Mouse (Mus musculus): ENCODE measurements around the gene Mrpl46.
A peak's percentile ranks its signal among the peaks of the same experiment; 100 is the strongest.

The Mrpl46 gene

DNA sequence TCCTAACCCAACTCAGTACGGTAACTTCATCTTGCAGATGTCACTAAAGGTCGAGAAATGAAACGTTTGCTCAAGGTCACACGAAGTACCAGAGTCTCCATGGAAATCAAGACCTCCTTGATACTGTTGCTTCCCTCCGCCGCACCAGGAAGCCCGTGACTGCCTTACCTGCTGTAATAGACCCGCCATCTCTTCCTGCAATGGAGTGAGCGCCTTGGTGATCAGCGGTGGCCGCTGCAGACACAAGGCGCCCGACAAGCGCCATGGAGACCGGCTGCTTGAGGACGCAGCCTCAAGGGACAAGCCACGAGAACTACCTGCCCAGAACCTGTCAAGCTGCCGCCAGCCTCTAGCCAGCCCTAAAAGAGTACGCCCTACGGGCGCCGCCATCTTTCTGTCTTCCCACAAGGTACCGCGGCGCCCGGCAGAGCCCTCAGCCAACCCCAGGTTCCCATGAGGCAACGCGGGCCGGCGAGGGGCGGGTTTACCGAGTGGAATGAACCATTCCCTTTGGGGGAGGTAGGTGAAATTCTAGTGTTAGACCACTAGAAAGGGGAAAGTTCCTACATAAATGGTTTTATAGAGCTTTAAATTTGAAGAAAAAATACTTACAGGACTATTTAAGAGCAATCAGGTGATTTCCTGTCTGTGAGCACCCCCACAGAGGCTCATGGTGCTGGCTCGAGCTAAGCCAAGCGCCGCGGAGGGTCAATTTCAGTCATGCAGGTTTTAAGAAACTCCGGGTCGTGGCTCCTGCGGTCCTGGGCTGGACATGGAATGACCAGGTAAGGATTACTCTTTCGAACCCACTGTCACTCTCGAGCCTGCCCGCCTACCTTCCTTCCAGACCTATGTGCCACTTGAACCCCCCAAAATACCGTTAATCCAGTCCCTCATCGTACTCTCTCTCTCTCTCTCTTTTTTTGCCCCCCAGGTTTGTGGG, at the start of gene Mrpl46, which contains the start of gene Mrps11:
Mrpl46 (minus strand) TSS at position 893 of the 943 bp plus-strand sequence.
Mrps11 (plus strand) TSS at position 481 of the 943 bp plus-strand sequence.
- peak; percentile 82 for DNase-seq

DNA sequence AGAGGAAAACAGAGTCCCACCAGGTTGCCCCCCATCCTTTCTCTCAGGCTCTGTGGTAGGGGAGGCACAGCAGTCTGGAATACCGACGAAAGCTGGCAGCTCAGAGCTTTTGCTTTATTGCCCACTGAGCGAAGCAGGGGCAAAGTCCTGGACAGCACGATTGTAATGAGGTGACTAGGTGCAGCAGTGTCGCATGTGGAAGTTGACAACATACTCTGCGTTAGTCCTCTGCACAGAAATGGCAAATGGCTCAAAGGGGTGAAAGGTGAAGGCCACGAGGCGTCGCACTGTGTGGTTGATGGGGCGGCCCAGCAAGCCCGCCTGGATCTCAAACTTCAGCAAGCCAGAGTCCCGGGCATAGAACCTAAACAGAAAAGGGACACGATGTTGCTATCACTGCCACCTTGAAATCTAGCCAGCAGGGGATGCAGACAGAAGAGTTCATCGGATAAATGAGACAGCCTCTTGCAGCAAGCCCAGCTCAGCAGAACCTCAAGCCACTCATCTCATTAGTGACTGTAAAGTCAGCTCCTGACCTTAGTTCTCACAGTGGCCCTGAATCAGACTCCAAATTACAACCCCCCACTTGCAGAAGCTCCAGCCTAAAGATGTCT, 44.5 kb upstream of the Mrpl46 start:
- DNase-seq: no peak

DNA sequence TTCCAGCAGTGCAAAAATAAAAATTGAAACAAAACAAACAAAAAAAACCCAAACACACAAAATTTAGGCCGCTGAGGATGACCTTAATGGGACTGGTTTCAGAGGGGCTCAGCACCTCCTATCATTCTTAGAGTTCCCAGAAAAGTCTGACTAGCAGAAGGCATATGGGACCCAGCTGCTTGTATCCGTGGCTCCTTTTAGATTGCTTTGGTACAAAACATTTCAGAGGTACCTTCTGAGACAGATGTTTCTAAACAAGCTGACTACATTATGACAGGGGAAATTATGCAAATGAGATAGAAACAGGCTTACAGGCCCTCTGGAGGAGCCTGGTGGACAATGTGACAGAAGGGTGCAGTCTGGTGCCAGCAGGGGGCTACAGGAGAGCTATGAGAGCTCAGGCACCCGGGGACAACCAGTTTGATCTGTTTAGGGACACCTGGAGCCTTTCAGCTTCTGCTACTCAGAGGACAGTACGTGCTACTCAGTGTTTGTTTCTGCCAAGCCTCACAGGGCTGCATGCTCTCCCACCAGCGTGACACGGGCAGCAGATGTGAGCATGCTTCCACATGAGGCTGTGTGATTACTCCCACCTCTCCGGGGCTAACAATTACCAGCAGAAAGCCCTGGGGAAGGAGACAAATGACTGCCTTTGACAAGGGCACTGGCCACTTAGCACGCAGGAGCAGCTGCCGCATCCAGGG, 43.5 kb upstream of the Mrpl46 start:
- no peak for DNase-seq

DNA sequence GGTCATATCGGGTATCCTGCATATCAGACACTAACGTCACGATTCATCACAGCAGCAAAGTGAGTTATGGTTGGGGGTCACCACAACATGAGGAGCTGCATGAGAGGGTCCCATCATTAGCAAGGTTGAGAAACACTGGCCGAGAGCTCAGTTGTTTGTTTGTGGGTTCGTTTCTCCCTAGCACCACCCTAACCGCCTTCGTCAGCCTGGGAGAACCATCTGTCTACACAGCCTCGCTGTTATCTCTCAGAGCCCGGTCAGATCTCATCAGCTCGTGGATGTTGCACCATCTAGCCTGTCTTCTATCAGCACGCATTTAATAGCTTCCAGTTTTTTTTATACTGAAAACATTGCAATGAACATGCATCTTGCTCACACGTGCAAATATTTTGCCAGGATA, 35.0 kb upstream of the Mrpl46 start:
- DNase-seq: no peak

DNA sequence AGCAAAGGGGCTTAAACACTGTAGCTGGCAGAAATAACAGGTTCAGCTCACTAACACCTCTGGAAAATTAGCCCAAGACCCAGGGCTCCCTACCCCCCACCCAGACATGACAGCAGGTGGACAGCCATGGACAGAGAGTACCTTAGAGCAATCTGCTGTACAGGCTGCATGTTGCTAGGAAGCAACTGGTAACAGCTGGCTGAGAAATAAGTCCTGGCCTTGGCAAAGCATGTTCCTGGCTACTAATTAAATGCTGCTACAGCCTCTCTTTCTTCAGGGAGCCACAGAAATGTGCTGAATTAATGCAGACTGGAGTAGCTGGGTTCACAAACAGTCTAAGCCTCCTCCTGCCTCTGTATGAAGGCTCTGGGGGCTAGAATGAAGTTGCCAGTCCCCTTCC, 31.4 kb upstream of the Mrpl46 start:
- peak; percentile 70 for DNase-seq

DNA sequence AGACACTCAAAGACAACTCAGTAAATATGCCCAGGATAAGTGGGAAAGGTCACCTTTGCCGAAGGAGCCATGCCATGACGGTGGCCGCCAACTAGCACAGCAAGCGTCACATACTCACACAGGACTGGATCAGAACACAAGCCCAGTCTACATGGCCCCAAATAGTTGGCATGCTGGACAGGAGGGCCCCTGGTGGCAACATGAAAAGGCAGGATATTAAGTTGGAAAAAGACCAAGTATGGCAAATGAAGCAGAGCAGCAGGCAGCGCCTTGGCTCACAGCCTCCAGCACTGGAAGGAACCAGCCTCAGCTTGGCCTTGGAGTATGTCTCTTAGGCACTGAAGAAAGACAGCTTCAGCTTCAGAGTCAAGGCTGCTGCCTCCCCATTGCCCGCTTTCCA, 30.5 kb upstream of the Mrpl46 start:
- peak; percentile 62 for DNase-seq

DNA sequence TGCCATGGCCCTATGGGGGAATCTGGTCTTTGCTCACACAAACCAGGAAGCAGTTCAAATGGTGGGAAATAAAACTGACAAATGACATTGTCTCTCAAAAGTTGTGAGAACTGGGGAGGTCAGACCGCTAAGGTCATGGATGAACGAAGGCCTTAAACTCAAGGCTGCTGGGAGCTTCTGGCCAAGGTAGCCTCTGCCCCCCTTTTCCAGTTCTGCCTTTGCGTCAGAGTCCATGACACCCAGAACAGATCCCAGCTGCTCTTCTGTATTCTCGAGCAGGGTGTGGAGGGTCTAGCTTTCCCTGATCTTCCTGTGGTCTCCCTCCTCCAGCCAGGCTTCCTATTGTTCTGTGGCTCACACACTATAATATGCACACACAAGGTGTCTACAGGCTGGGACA, 23.9 kb upstream of the Mrpl46 start:
- DNase-seq: no peak

DNA sequence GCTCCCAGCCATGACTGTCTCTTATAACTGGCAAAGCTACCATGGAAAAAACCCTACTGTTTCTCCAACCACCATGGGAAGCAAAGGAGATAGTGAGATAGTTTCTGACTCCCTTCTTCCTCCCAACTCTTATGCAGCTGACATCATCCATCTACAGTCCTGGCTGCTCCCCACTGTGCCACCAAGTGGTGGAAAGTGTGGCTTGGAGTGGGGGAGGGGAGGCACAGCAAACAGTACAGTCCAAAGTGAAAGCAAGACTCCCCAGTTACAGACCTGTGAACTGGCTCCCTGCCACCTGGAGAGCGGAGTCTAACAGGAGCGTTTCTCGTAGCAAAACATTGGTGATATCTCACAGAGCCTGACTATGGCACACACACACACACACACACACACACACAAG, 20.5 kb upstream of the Mrpl46 start:
- peak; percentile 28 for DNase-seq

DNA sequence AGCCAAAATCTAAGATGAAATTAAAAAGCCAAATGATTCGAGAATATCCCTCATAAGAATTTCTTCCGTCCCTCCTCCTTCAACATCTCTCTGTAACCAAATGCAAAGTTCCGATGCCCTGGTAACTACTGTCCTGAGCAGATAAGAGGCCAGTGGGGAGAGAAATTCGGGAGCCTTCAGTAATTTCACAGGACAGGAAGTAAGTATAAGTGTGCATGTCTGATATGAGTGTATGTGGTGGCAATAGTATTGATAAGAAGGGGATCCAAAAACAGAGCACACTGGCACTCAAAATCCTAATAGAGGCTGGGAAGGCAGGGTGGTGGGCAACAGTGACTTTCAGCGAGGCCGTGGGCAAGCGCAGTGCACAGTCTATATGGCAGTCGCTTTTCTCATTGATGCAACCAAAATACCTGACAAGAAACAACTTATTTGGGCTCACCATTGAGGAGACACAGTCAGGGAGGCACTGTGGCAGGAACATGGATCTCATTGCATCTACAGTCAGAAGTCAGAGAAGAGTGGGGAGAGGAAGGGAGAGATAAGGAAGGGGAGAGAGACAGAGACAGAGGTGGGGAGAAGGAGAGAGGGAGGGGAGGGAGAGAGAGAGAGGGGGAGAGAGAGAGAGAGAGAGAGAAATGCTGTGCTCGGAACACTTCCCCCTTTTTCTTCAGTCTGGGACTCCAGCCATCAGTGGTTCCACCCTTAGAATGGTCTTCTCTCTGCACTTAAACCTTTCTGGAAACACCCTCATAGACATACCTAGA, 16.6 kb upstream of the Mrpl46 start:
- no peak for DNase-seq

DNA sequence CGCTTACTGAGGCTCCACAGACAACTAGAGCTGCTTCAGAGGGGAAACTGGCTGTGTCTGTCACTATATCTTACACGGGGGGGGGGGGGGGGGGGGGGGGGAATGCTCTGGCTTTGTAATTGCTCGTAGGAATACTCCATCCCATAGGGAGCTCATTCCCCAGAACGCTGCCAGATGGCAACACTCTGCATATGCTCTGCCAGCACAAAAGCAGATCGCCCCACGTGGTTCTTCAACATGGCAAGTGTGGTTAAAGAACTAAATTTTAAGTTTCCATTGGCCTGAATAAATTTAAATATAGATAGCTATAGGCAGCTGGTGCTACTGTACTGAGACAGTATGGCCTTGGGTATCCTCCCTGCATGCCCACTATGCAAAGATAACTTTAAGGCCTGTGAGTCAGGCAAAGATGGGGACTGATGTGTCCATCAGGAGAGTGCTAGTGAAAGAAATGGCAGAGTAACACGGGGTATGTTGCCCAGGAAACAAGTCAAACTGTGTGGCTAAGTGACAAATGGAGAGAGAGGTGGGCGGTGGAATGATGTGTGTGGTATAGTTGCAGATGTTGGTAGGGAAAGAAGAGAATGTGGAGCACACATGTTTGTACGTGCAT, 14.6 kb upstream of the Mrpl46 start:
- no peak for DNase-seq

DNA sequence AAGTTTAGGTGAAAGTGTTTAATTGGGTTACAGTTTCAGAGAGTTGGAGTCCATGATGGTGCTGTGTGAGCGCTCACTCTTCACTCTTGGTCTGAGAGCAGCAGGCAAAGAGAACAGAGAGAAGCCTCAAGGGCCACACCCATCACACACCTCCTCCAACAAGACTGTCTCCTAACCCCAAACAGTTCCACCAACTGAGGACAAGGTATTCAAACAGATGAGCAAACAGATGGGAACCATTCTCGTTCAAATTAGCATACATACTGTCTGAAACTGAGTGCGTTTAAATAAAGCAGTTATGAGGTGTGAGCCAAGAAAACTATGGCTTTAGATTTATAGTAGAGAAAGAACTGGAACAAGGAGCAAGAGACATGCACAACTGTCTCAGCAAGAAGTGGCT, 13.3 kb upstream of the Mrpl46 start:
- DNase-seq: no peak

DNA sequence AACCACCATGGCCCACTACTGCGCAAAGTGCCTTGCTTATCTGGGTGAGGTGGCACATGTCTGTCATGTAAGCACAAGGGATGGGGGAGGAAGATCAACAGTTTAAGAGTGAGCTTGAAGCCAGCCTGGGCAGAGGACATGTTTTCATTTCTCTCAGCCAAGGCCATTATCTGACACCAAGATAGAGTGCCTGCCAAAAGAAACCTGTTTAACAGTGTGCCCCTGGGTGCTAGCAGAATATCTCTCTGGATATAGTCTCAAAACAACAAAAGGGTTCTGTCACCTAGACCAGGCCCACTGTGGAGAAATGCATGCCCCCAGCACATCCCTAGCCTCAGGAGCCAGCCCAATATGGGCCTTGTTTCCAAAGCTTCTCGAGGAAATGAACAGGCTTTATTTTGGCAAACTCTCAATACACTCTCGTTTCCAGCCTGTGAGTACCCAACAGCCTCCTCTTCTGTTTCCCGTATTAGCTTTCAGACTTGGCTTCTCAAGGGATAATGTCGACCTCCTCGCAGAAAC, 11.3 kb upstream of the Mrpl46 start:
- DNase-seq: no peak

DNA sequence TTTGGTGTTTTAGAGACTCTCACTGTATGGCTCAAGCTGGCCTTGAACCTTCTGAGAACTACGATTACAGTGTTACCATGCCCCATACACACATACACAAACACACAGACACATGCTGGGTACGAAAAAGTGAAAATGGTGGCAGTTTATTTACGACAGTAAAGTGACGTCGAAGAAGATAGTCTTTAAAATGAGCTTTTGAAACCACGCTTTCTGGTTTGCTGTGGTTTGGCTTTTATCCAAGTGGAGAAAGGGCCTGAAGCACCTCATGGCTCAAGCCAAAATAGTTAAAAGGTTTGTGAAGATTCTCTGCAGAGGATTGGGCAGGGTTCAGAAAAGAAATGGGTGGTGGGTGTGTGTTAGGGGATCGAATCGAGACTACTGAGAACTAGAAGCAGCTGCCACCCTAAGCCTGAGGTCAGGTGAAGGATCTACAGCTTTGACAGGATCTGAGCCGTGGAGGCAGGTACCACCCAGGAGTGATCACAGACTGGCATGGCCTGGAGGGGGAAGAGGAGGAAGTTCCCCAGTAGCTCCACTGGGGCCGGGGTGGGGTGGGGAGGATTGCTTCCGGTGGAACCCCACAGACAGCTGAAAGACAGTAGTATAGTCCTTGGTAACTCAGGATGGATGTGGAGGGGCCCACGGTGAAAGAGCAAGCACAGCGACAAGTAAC, 10.7 kb upstream of the Mrpl46 start:
- no peak for DNase-seq

DNA sequence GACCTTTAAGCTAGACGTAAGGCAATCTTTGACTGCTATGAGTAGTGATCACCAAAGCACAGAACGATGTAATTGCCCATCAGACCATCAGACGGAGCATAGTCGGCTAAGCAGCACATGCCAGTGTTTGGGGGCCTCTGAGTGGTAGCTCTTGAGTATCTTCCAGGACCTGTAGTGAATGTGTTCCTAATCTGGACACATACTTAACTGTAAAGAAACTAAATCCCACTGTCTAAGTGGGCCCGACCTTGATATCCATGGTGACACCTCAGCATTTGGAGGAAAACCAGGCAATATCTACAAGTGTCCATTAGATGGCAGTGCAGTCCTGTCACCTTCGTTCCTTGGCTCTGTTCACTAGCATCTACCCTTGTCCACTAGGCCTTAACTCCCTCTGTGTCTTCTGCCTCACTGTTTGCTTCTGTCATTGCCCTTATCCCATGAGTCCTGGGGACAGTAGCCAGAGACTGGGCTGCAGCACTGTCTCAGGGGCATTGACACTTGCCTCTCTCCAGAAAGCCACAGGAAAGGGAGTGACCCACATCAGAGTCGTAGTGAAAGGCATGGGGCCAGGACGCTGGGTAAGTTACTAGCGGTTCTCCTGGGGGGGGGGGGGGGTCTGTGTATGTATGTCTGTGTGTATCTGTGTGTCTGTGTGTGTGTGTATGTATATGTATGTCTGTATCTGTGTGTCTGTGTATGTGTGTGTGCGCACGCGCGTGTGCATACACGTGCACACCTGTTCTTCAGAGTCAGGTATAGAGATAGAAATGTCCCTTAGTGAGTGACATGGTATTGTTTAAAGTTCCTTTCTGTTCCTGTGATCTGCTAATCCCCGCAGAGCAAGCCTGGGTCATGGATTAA, 8.3 kb upstream of the Mrpl46 start:
- DNase-seq: no peak

DNA sequence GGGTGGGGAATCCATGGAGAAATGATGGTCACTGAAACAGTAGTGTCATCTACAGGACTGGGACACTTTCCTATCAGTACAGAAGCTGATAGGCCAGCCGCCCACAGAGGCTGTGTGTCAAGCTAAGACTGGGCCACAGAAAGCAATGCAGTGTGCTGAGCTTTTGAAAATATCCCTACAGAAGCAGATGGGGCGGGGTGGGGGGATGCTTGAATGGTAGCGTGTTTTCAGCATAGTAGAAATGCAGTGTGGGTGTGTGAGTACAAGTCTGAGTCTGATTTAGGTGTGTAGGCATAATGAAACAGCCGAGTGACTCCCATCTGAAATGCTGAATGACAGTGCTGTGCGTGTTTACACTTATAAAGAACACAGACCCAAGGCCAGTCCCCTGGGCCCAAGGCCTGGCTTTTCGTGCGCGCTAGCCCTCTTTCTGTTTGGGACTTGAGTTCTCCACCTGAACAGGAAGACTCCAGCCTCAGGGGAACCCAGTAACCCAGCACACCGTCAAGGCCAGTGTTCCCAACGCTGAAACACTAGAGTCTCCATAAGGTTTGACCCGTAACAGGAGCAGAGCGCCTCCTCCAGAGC, 4.6 kb upstream of the Mrpl46 start:
- no peak for DNase-seq

DNA sequence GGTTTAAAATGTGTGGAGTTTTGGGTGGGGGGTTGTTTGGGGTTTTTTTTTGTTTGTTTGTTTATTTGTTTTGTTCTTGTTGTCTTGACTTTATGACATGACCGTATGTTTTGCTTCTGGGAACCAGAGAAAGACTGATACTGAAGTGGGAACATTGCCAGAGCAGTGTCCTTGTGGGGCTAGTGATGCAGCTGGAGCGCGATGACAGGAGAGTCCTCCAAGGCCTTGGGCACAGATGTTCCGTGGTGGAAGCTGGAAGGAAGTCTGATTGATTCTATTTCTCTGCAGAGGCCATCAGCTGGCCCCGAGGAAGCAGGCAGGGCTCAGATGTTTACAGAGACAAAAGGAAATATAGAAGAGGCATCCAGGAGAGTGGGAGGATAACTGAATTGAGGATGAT, 2.6 kb upstream of the Mrpl46 start:
- DNase-seq: no peak

DNA sequence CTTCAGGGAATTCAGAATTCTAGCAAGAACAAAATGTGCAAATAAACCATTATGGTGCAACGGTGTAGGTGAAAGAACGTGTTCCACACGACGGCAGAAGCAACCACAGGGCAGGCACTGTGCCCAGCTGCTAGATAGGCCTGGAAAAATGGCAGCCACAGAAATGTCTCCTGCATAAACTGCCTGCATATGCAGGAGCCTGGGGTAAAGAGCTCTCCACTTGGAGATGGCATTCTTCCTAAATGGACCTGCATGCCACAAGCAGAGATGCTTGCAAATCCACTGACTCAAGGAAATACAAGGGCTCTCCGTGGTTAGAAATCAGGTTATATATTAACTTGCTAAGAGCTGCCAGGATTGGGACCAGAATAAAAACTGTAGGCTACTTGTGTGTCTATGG, 4.6 kb downstream of the Mrpl46 start:
- peak; percentile 55 for DNase-seq

DNA sequence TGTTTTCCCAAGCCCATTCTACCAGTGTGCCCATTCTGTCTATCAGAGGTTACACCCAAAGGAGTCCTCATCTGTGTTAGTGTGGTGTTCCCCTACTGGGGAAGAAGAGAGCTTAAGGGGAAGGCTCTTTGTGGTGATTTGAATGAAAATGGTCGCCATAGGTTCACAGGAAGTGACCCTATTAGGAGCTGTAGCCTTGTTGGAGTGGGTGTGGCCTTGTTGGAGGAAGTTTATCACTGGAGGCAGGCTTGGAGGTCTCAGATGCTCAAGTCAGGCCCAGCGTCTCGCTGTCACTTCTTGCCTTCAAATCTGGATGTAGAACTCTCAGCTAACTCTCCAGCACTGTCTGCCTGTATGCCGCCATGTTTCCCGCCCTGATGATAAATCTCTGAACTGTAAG, 12.4 kb downstream of the Mrpl46 start:
- no peak for DNase-seq

DNA sequence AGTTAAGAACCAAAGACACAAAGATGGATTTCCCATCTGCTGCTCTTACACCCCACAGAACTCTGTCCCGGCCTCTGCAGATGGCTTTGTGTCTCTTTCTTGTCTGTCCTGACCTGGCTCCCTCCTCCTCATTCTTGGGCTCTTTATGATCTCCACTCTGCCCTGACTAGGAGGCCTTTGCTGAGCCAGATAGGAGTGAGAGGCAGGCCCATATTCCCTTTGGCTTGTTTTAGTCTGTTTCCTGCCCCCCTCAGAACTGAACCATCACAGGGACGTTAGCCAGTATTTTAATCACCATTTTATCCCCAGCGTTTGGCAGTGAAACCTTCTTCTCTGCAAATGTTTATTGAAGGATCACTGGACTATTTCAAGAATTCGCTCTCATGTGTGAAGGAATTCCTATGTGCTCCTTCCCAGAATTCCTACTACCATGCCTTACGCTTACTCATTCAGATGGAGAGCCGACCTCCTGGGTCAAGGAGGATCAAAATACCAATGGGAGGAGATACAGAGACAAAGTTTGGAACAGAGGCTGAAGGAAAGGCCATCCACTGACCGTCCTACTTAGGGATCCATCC, 14.2 kb downstream of the Mrpl46 start:
- peak; percentile 24 for DNase-seq

Data from kidney, adult 11 months (tissue).